Mouse (Mus musculus) liver, embryonic 16.5 days (tissue): Measurements from ENCODE around the gene Ttll10. TPM values are rescaled to one million over a fixed set of nuclear protein-coding genes. Genes with fewer than 3 reads are reported as not detected.

ENCODE experiments used
- ATAC-seq: fragments of 200-750 bp; cut with Nextera tagmentation; 2 replicates; pipeline ENCODE4 v1.8.0; 2017; ENCODE audit warnings: low read depth, mild to moderate bottlenecking, moderate number of reproducible peaks, moderate library complexity
- H3K27ac ChIP-seq: fragments of 300-500 bp; sonication (generic); 2 replicates; pipeline ENCODE4 v1.5.1; 2014; ENCODE audit warnings: mild to moderate bottlenecking, low read length
- H3K27me3 ChIP-seq: fragments of 300-500 bp; sonication (generic); 2 replicates; pipeline ENCODE4 v1.6.1; 2014; ENCODE audit warnings: low read depth, low read length, mixed read lengths; ENCODE audit not compliant: control insufficient read depth, insufficient read depth
- H3K36me3 ChIP-seq: fragments of 300-500 bp; sonication (generic); 2 replicates; pipeline ENCODE4 v1.6.1; 2014; ENCODE audit warnings: mild to moderate bottlenecking; ENCODE audit not compliant: control insufficient read depth, insufficient read depth
- H3K4me1 ChIP-seq: fragments of 300-500 bp; sonication (generic); 2 replicates; pipeline ENCODE4 v1.6.1; 2014; ENCODE audit warnings: low read depth, low read length, mixed read lengths; ENCODE audit not compliant: control insufficient read depth
- H3K4me2 ChIP-seq: fragments of 300-500 bp; sonication (generic); 2 replicates; pipeline ENCODE4 v1.6.1; 2014; ENCODE audit warnings: low read depth, low read length, mixed read lengths
- H3K4me3 ChIP-seq: fragments of 300-500 bp; sonication (generic); 2 replicates; pipeline ENCODE4 v1.5.1; 2014; ENCODE audit warnings: low read depth, mild to moderate bottlenecking, low read length
- H3K9ac ChIP-seq: fragments of 300-500 bp; sonication (generic); 2 replicates; pipeline ENCODE4 v1.6.1; 2014; ENCODE audit warnings: low read depth, low read length
- H3K9me3 ChIP-seq: fragments of 300-500 bp; sonication (generic); replicated peaks from 2 replicates; pipeline ENCODE4 v1.6.1; 2016; ENCODE audit warnings: low read length; ENCODE audit not compliant: control insufficient read depth
- WGBS: fragments of 180-500 bp; shearing (Covaris S2); extraction: QIAGEN DNeasy Blood & Tissue Kit; methylation state at CpG from one replicate; pipeline ENCODE4 v1.1.7; 2014; ENCODE audit not compliant: insufficient replicate concordance; 5-methylcytosine and 5-hydroxymethylcytosine counted together
- polyA plus RNA-seq: library from polyadenylated mRNA; unstranded; fragments of >200 nt; fragmentation: Nextera tagmentation; extraction: Ambion mirVana; gene quantifications from 2 replicates; pipeline ENCODE4 v1.2.1, GENCODE M21; 2015

Gene Ttll10
- polyA plus RNA-seq, 1 experiment from 2014 or later: 0.33 TPM

DNA sequence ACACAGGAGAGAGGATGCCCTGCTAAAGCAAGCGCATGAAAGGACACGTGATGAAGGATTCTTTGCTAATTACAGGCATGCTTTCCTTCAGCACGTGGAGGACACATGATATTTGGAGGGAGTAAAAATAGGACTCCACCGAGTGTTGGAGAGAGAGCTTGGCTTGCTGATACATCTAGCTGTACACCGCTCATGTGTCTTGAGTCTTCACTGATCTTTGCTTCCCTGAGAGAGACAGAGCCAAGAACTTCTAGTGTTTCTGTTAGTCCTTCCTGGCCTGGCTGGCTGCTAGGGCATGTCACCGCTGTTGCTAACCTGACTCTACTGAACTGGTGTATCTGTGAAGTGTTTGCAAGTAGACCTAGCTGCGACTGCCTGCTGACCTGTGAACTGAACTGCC lies 35.0 kb downstream of the Ttll10 start:
- H3K9ac ChIP-seq: no peak overlapping the region
- H3K4me2 ChIP-seq: no peak overlapping the region
- no peak for ATAC-seq
- H3K36me3 ChIP-seq: no peaks in the 10 kb centered on the region
- H3K27me3 ChIP-seq: no peaks in the 10 kb centered on the region
- H3K27ac ChIP-seq: no peak overlapping the region
- 81% methylated on average over 7 of the region's 7 CpGs for WGBS
- peaks cover 6% of the 10 kb centered on the region; the same call in 1 of the 2 replicates for H3K4me1 ChIP-seq
- H3K9me3 ChIP-seq: no peaks in the 10 kb centered on the region
- H3K4me3 ChIP-seq: no peak overlapping the region

- Histone ChIP-seq H3K27me3 (no peaks in the 10 kb centered on the region), H3K4me2 (no peak overlapping the region), H3K9me3 (no peaks in the 10 kb centered on the region), H3K4me1 (peaks cover 6% of the 10 kb centered on the region; the same call in 1 of the 2 replicates), H3K9ac (no peak overlapping the region), H3K27ac (no peak overlapping the region), H3K4me3 (no peak overlapping the region), H3K36me3 (no peaks in the 10 kb centered on the region)
- WGBS: 74% methylated on average over 9 of the region's 9 CpGs
- no peak for ATAC-seq
Observed at GRCm38 (mm10) chr4:156023520-156023919, 35.7 kb downstream of the Ttll10 start.

- Histone ChIP-seq H3K4me3 (no peak overlapping the region), H3K9ac (no peak overlapping the region), H3K9me3 (no peaks in the 10 kb centered on the region), H3K36me3 (no peaks in the 10 kb centered on the region), H3K27me3 (no peaks in the 10 kb centered on the region), H3K27ac (no peak overlapping the region), H3K4me1 (peaks cover 6% of the 10 kb centered on the region; the same call in 1 of the 2 replicates), H3K4me2 (no peak overlapping the region)
- ATAC-seq: no peak
- 19% methylated on average over 9 of the region's 9 CpGs for WGBS
Observed at GRCm38 (mm10) chr4:156021942-156022419, 37.2 kb downstream of the Ttll10 start.

GRCm38 (mm10) chr4:156021381-156021780 lies 37.8 kb downstream of the Ttll10 start:
- no peaks in the 10 kb centered on the region for H3K27me3 ChIP-seq
- no peaks in the 10 kb centered on the region for H3K36me3 ChIP-seq
- no peak overlapping the region for H3K4me2 ChIP-seq
- 53% methylated on average over 3 of the region's 3 CpGs for WGBS
- H3K4me3 ChIP-seq: no peak overlapping the region
- no peak overlapping the region for H3K27ac ChIP-seq
- H3K4me1 ChIP-seq: peaks cover 5% of the 10 kb centered on the region; the same call in 1 of the 2 replicates
- no peaks in the 10 kb centered on the region for H3K9me3 ChIP-seq
- H3K9ac ChIP-seq: no peak overlapping the region
- ATAC-seq: no peak

GRCm38 (mm10) chr4:156019771-156020170 lies 39.4 kb downstream of the Ttll10 start:
- Histone ChIP-seq H3K4me3 (no peak overlapping the region), H3K9me3 (no peaks in the 10 kb centered on the region), H3K27me3 (no peaks in the 10 kb centered on the region), H3K36me3 (no peaks in the 10 kb centered on the region), H3K4me1 (no peaks in the 10 kb centered on the region; the same call in 1 of the 2 replicates), H3K27ac (no peak overlapping the region), H3K4me2 (no peak overlapping the region), H3K9ac (no peak overlapping the region)
- WGBS: 77% methylated on average over 12 of the region's 12 CpGs
- no peak for ATAC-seq

- Histone ChIP-seq H3K9ac (no peak overlapping the region), H3K36me3 (peaks cover 17% of the 10 kb centered on the region), H3K4me3 (no peak overlapping the region), H3K4me1 (no peaks in the 10 kb centered on the region), H3K27ac (no peak overlapping the region), H3K4me2 (no peak overlapping the region), H3K27me3 (no peaks in the 10 kb centered on the region), H3K9me3 (no peaks in the 10 kb centered on the region)
- no peak for ATAC-seq
- WGBS: 65% methylated on average over 2 of the region's 2 CpGs
Observed at GRCm38 (mm10) chr4:156014436-156014835, 44.8 kb downstream of the Ttll10 start.

- no peak for ATAC-seq
- Histone ChIP-seq H3K36me3 (peaks cover 25% of the 10 kb centered on the region), H3K4me2 (no peak within 1 kb of the TSS), H3K27ac (no peak within 1 kb of the TSS), H3K4me3 (no peak within 1 kb of the TSS), H3K4me1 (no peaks in the 10 kb centered on the region), H3K9me3 (no peaks in the 10 kb centered on the region), H3K27me3 (no peaks in the 10 kb centered on the region), H3K9ac (no peak within 1 kb of the TSS)
- 72% methylated on average over 8 of the region's 8 CpGs for WGBS
Observed at GRCm38 (mm10) chr4:156013637-156014036, 45.6 kb downstream of the Ttll10 start, which contains the start of gene Tnfrsf4. Tnfrsf4 (plus strand) TSS chr4:156013843.

GRCm38 (mm10) chr4:156008369-156008768 lies 50.8 kb downstream of the Ttll10 start:
- H3K36me3 ChIP-seq: peaks cover 51% of the 10 kb centered on the region
- H3K9ac ChIP-seq: no peak overlapping the region
- H3K9me3 ChIP-seq: no peaks in the 10 kb centered on the region
- H3K27me3 ChIP-seq: no peaks in the 10 kb centered on the region
- no peak overlapping the region for H3K4me3 ChIP-seq
- 85% methylated on average over 4 of the region's 4 CpGs for WGBS
- no peak for ATAC-seq
- no peak overlapping the region for H3K27ac ChIP-seq
- no peak overlapping the region for H3K4me2 ChIP-seq
- H3K4me1 ChIP-seq: no peaks in the 10 kb centered on the region

DNA sequence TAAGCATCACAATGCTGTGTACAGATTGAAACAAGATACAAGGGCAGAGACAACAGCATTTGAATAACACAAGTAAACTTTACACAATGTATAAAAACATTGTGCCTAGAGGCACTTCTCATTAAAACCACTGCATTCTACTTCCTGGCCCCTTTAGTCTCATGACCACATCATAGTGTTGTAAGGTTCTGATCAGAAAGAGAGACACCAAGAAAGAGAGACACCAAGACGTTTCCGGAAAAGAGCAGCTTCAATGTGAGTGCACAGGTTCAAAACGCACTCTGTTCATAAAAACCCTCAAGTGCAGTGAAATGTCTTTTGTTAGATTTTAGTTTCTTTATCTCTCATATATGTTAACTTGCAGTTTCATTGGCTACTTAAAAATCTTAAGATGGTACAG lies 55.1 kb downstream of the Ttll10 start:
- Histone ChIP-seq H3K4me2 (no peak overlapping the region), H3K9ac (no peak overlapping the region), H3K4me3 (no peak overlapping the region), H3K36me3 (peaks cover 67% of the 10 kb centered on the region), H3K27me3 (no peaks in the 10 kb centered on the region), H3K9me3 (no peaks in the 10 kb centered on the region), H3K4me1 (no peaks in the 10 kb centered on the region), H3K27ac (no peak overlapping the region)
- ATAC-seq: no peak
- 81% methylated on average over 3 of the region's 3 CpGs for WGBS
